ENCODE assay signal across 18 mouse cellular contexts in the genomic region with DNA sequence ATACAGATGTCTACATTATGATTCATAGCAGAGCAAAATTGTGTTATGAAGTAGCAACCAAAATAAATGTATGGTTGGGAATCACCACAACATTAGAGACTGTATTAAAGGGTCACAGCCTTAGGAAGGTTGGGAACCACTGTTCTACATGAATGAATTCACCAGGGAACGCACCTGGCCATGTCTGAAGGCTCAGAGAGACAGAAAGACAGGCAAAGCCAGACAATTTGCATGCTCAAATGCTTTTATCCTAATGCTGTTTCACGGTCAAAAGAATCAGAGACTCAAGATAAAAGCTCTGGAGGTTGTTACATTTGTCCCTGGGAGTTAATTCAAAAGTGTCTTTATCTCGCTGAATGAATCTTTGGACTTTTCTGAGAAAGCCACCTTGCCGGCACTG. TPM values are rescaled to one million over a fixed set of nuclear protein-coding genes. Genes with fewer than 3 reads are reported as not detected.
A peak's percentile ranks its signal among the peaks of the same experiment; 100 is the strongest.
DNase-seq lines count a peak whose midpoint lies in the region; ATAC-seq and TF ChIP-seq lines count a peak whose summit lies in the region.
"Had no signal": no experiment of that assay in that cellular context is flagged by ENCODE, and none has a peak within 500 bp of the region (broad histone marks: within the 10 kb centered on the region; RNA-seq: fewer than 3 reads in every experiment).

No protein-coding gene starts in this region.

- no peak overlapping the region for H3K4me2 ChIP-seq in kidney, embryonic 15.5 days
- H3K4me2 ChIP-seq in intestine, embryonic 16.5 days (ENCODE audit: low read depth, low read length): peak overlapping the region; percentile 11; the same call in 1 of the 2 replicates
- H3K4me2 ChIP-seq: forebrain, embryonic 13.5 days; heart, embryonic 12.5 days; hindbrain, embryonic 13.5 days; liver, embryonic 13.5 days had no signal

- 60% methylated on average over 4 of the region's 4 CpGs for WGBS in kidney, embryonic 15.5 days
- WGBS in intestine, embryonic 16.5 days: 65% methylated on average over 4 of the region's 4 CpGs
- WGBS in limb, embryonic 10.5 days: 81% methylated on average over 4 of the region's 4 CpGs

- H3K9me3 ChIP-seq in kidney, embryonic 15.5 days (replicated peaks): no peaks in the 10 kb centered on the region
- no peaks in the 10 kb centered on the region for H3K9me3 ChIP-seq in ES-Bruce4 (replicated peaks; ENCODE audit: control insufficient read depth, insufficient read depth, low read length, poor library complexity, severe bottlenecking)
- no peaks in the 10 kb centered on the region for H3K9me3 ChIP-seq in intestine, embryonic 16.5 days (ENCODE audit: control insufficient read depth, low read length)
- no peaks in the 10 kb centered on the region for H3K9me3 ChIP-seq in limb, embryonic 10.5 days (replicated peaks)
- H3K9me3 ChIP-seq: forebrain, embryonic 13.5 days; heart, embryonic 12.5 days; hindbrain, embryonic 13.5 days; liver, embryonic 13.5 days had no signal

- DNase-seq in kidney, postnatal 36 days: no peak
- DNase-seq in Muller cell, postnatal 12 days (ENCODE audit: inconsistent ontology term): peak; percentile 11
- no peak for DNase-seq in limb, embryonic 10.5 days (ENCODE audit: low spot score)
- DNase-seq in left cerebral cortex, adult 18-20 months (ENCODE audit: low spot score in 2 of 2): no peak
- DNase-seq: adrenal gland, postnatal 14 days; cerebellum, postnatal 10 days; heart, postnatal 14 days; liver, embryonic 13.5 days; thymus, postnatal 25 days had no signal

- no peak overlapping the region for H3K9ac ChIP-seq in kidney, embryonic 15.5 days
- H3K9ac ChIP-seq in ES-Bruce4 (ENCODE audit: low read depth, poor library complexity, severe bottlenecking): peak overlapping the region; percentile 72
- H3K9ac ChIP-seq in intestine, embryonic 16.5 days (ENCODE audit: low read depth, low read length): no peak overlapping the region
- H3K9ac ChIP-seq: forebrain, embryonic 13.5 days; heart, embryonic 12.5 days; hindbrain, embryonic 13.5 days; liver, embryonic 13.5 days had no signal

- peak overlapping the region; percentile 88 for H3K27ac ChIP-seq in kidney, embryonic 15.5 days
- peak overlapping the region; percentile 96 for H3K27ac ChIP-seq in ES-Bruce4 (ENCODE audit: insufficient read depth, low read length)
- H3K27ac ChIP-seq in intestine, embryonic 16.5 days (ENCODE audit: low read length): peak overlapping the region; percentile 70
- no peak overlapping the region for H3K27ac ChIP-seq in limb, embryonic 10.5 days
- H3K27ac ChIP-seq: forebrain, embryonic 13.5 days; hindbrain, embryonic 13.5 days; left cerebral cortex, adult 2 months; liver, embryonic 13.5 days had no signal

- TF ChIP-seq CTCF in ES-Bruce4 (IDR thresholded peaks at IDR 0.05; ENCODE audit: low read depth, low read length): no peak

- TF ChIP-seq EP300 in ES-Bruce4 (IDR thresholded peaks at IDR 0.05; ENCODE audit: insufficient read depth, low read depth, low read length): no peak

- H3K4me3 ChIP-seq in kidney, embryonic 15.5 days (replicated peaks): no peak overlapping the region
- H3K4me3 ChIP-seq in ES-Bruce4 (ENCODE audit: low read depth, low read length): no peak overlapping the region
- H3K4me3 ChIP-seq in intestine, embryonic 16.5 days (ENCODE audit: low read length): no peak overlapping the region; the same call in 1 of the 2 replicates
- H3K4me3 ChIP-seq in limb, embryonic 10.5 days: no peak overlapping the region
- H3K4me3 ChIP-seq: forebrain, embryonic 13.5 days; heart, embryonic 12.5 days; hindbrain, embryonic 13.5 days; left cerebral cortex, adult 2 months; liver, embryonic 13.5 days; megakaryocyte, embryonic 14.5 days had no signal

- no peak for ATAC-seq in kidney, embryonic 15.5 days (replicated peaks; ENCODE audit: low FRiP score)
- ATAC-seq in intestine, embryonic 16.5 days: no peak; the same call in 1 of the 2 replicates
- ATAC-seq: forebrain, embryonic 13.5 days; Patski had no signal

- H3K27me3 ChIP-seq in kidney, embryonic 15.5 days: no peaks in the 10 kb centered on the region
- no peaks in the 10 kb centered on the region for H3K27me3 ChIP-seq in ES-Bruce4 (ENCODE audit: control insufficient read depth, insufficient read depth, low read length, poor library complexity, severe bottlenecking)
- no peaks in the 10 kb centered on the region for H3K27me3 ChIP-seq in intestine, embryonic 16.5 days (replicated peaks; ENCODE audit: control insufficient read depth, insufficient read depth, low read length)
- H3K27me3 ChIP-seq in limb, embryonic 10.5 days (ENCODE audit: low read depth, poor library complexity, severe bottlenecking): 0 out of 2 replicates have a peak, but pooled peaks cover 4% of the 10 kb centered on the region
- H3K27me3 ChIP-seq: forebrain, embryonic 13.5 days; heart, embryonic 12.5 days; hindbrain, embryonic 13.5 days; liver, embryonic 13.5 days; megakaryocyte, embryonic 14.5 days; Patski had no signal

- TF ChIP-seq POLR2A in ES-Bruce4 (IDR thresholded peaks at IDR 0.05; ENCODE audit: insufficient read depth, low read length): no peak

- peaks cover 45% of the 10 kb centered on the region for H3K4me1 ChIP-seq in kidney, embryonic 15.5 days
- peaks cover 2% of the 10 kb centered on the region for H3K4me1 ChIP-seq in ES-Bruce4 (ENCODE audit: control insufficient read depth, insufficient read depth, low read length)
- H3K4me1 ChIP-seq in intestine, embryonic 16.5 days (ENCODE audit: control insufficient read depth, insufficient read depth, low read length): peaks cover 17% of the 10 kb centered on the region
- H3K4me1 ChIP-seq in limb, embryonic 10.5 days: peaks cover 26% of the 10 kb centered on the region
- H3K4me1 ChIP-seq: megakaryocyte, embryonic 14.5 days had no signal

- peaks cover 6% of the 10 kb centered on the region for H3K36me3 ChIP-seq in kidney, embryonic 15.5 days
- no peaks in the 10 kb centered on the region for H3K36me3 ChIP-seq in ES-Bruce4 (ENCODE audit: control insufficient read depth, insufficient read depth, low read length, poor library complexity, severe bottlenecking)
- H3K36me3 ChIP-seq in intestine, embryonic 16.5 days (ENCODE audit: control insufficient read depth, insufficient read depth, low read length): peaks cover 1% of the 10 kb centered on the region; the same call in 1 of the 2 replicates
- H3K36me3 ChIP-seq in limb, embryonic 10.5 days: peaks cover 3% of the 10 kb centered on the region
- H3K36me3 ChIP-seq: hindbrain, embryonic 13.5 days had no signal

RNA-seq across cellular contexts. Expression of a gene that starts 52.6 kb away (rescaled TPM):
- 19.6 and 23.5 TPM in 2 replicates for polyA plus RNA-seq in kidney, embryonic 15.5 days (2015; fragmentation: Nextera tagmentation; extraction: Ambion mirVana)
- 69.9 and 85.8 TPM in 2 replicates for polyA plus RNA-seq in ES-Bruce4 (2011; ENCODE audit: insufficient read depth, insufficient read length, low read depth, missing spikeins)
- polyA plus RNA-seq in intestine, embryonic 16.5 days (2015; fragmentation: Nextera tagmentation; extraction: Ambion mirVana): 18.7 and 20.6 TPM in 2 replicates
- 11.8 and 14.8 TPM in 2 replicates for polyA plus RNA-seq in limb, embryonic 10.5 days (2016; fragmentation: Nextera tagmentation; extraction: Ambion mirVana)
- 1 to 10 TPM; 4.3 to 5.1 TPM for total RNA-seq in left cerebral cortex, adult 18-20 months (2021)
